Mouse (Mus musculus) liver, embryonic 14.5 days (tissue): ENCODE measurements around the gene Exosc3.

ENCODE experiments used
- CTCF ChIP-seq: IDR thresholded peaks from 2 replicates; pipeline ENCODE4 v1.5.1; 2016; ENCODE audit warnings: antibody characterized with exemption, low read depth, control low read depth
- EP300 ChIP-seq: IDR thresholded peaks from 2 replicates; pipeline ENCODE4 v1.6.1; 2016; ENCODE audit warnings: antibody characterized with exemption, low read depth

DNA sequence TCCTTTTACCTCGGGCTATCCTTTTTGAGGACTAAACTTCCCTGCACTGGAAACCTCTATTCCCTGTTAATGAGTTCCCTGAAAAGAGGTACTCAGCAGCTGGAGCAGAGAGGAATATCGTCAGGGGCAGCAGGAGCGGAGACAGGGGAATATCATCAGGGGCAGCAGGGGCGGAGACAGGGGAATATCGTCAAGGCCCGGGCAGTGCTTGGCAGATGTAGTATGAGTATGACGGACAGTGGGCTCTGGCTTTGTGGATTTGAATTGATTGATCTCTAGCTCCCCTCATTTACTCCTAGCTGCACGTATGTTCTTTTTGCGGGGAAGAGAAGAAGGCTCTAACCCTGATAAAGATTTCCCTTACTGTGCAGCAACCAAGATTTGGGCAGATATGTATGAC, 1.3 kb downstream of the Exosc3 start:
- no peak for TF ChIP-seq CTCF
- no peak for TF ChIP-seq EP300
